Mouse (Mus musculus) MEL (cell line): ENCODE results near the gene Ppp2ca.
"Not testable (repeated sequence)": the region's sequence is repeated elsewhere in the genome, so short reads cannot be mapped to it uniquely, and the experiment has no call there.

ENCODE experiments used
- CTCF ChIP-seq, 3 experiments: IDR thresholded peaks in 2 of 3; conservative IDR thresholded peaks in 1 of 3; 2 replicates each; pipeline ENCODE4 v1.5.1; 2011 to 2012; ENCODE audit warnings: low read length in 3 of 3, low read depth in 2 of 3, mild to moderate bottlenecking in 2 of 3, improper control_type of control experiment in 1 of 3, inconsistent platforms in 1 of 3, mixed read lengths in 1 of 3, moderate library complexity in 1 of 3; ENCODE audit not compliant: control insufficient read depth in 1 of 3, insufficient read depth in 1 of 3, poor library complexity in 1 of 3, severe bottlenecking in 1 of 3
- EP300 ChIP-seq, 2 experiments: IDR thresholded peaks; 2 replicates each; pipeline ENCODE4 v1.6.1; 2011; ENCODE audit warnings: improper control_type of control experiment in 2 of 2, low read length in 2 of 2, low read depth in 1 of 2, mild to moderate bottlenecking in 1 of 2
- TBP ChIP-seq: IDR thresholded peaks from 2 replicates; pipeline ENCODE4 v1.8.0; 2011; ENCODE audit warnings: low read depth, low read length, improper control_type of control experiment

GRCm38 (mm10) chr11:52116117-52116516 is 17.6 kb downstream of the Ppp2ca start:
- TF ChIP-seq EP300 (IDR thresholded peaks at IDR 0.05; ENCODE audit: low read depth in 1 of 2, low read length in 2 of 2); TBP; CTCF (IDR thresholded peaks at IDR 0.05 in 2 of 3, conservative IDR thresholded peaks at IDR 0.05 in 1 of 3; ENCODE audit: control insufficient read depth in 1 of 3, insufficient read depth in 1 of 3, low read depth in 2 of 3, low read length in 3 of 3, poor library complexity in 1 of 3, severe bottlenecking in 1 of 3): not testable (repeated sequence)
